Mouse (Mus musculus) kidney, postnatal 4 days (tissue): ENCODE measurements around the gene Srrt.
"Not testable (repeated sequence)": the region's sequence is repeated elsewhere in the genome, so short reads cannot be mapped to it uniquely, and the experiment has no call there.

Source experiments
- DNase-seq, 2 experiments: peaks; one replicate each; pipeline ENCODE4 v3.0.0; 2021; ENCODE audit warnings: mixed read lengths in 2 of 2

Gene Srrt

DNA sequence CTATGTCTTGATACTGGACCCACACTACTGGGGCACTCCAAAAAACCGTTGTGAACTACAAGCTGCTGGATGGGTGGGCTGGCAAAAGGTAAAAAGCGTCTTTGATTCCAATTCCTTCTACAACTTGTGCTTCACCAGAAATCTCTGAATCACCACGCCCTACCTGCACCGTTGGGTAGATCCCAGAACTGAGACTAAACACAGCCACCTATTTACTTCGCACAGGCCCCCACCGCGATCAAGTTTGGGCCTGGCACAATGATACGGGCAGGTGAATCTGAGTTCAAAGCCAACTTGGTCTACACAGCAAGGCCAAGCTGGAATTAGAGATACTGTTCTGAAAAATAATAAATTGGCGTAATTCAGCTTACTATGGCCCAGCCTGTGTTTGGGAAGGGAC, 12.2 kb downstream of the Srrt start:
- DNase-seq, result no peak

DNA sequence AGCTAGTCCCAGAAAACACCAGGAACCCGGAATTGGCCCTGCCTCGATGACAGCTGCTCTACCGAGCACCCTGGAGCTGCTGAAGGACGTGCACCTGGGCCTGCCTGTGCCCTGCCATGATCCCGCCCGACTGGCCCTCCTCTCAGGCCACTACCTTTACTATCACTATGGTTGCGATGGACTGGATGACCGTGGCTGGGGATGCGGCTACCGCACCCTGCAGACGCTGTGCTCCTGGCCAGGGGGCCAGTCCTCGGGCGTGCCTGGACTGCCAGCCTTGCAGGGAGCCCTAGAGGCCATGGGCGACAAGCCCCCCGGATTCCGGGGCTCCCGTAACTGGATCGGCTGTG, 12.8 kb downstream of the Srrt start:
- DNase-seq, result no peak

DNA sequence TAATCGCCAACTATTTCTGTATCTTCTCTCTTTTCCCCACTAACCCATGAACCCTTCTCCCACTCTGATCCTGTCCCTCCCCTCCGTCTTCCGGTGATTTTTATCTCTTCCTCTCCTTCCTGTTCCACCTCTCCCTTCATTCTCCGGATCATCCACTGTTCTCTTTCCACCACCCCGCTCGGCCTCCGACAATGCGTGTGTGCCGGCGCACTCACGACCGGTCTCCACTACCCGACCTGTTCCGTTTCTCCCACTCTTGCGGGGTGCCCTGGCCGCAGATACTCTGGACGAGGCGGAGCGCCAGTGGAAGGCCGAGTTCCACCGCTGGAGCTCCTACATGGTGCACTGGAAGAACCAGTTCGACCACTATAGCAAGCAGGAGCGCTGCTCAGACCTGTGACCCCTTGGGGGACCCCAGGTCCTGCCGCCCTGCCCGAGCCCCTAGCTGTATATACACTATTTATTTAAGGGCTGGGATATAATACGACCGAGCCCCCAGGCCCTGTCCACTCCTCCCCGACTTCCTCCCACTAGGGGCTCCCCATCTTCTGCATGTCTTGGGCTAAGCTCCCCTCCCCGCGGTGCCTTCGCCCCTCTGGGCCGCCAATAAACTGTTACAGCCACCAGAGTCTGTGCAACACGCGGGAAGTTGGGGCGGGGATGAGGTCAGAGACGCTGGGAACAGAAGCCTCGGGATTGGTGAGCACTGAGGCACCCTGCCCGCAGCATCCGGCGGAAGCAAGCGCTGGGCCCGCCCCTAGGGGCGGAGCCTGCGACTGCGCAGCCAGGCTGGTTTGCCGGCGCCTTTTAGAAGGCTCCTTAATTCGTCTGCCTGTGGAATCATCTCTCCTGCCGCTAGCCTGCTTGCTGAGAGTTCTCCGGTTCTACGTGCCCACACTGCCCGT, 13.4 kb downstream of the Srrt start, which contains the start of gene Ufsp1:
Gene Ufsp1 (plus strand): TSS at position 791 of the 905 bp plus-strand sequence.
- peak; percentile 95 to 98 for DNase-seq

DNA sequence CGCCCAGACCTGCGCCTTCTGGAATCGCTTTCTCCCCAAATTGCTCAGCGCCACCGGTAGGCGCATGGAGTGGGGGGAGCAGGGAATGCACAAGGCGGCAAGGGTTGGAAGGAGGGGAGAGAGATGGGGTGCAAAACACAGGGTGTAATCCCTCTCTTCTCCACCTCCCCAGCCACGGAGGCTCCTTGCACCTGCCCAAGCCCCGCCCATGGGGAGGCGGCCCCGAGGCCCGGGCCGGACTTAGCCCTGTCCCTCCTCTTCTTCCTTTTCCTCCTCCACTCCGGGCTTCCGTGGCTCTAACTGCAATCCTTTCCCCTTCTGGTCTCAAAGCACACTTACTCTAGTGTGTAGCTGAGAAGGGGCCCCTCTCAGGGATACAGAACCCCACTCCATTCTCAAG, 14.2 kb downstream of the Srrt start:
- peak; percentile 84 to 91 for DNase-seq

DNA sequence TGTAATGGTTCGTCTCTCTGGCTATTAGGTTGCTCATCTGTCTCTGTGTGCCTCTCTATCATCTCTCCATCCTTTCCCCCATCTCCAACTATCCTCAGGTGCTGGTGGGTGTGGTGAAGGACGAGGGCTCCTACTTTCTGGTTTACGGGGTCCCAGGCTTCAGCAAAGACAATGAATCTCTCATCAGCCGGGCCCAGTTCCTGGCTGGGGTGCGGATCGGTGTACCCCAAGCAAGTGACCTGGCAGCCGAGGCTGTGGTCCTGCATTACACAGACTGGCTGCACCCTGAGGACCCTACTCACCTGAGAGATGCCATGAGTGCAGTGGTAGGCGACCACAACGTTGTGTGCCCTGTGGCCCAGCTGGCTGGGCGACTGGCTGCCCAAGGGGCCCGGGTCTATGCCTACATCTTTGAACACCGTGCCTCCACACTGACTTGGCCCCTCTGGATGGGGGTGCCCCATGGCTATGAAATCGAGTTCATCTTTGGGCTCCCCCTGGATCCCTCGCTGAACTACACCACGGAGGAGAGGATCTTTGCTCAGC, 16.0 kb downstream of the Srrt start:
- no peak for DNase-seq

DNA sequence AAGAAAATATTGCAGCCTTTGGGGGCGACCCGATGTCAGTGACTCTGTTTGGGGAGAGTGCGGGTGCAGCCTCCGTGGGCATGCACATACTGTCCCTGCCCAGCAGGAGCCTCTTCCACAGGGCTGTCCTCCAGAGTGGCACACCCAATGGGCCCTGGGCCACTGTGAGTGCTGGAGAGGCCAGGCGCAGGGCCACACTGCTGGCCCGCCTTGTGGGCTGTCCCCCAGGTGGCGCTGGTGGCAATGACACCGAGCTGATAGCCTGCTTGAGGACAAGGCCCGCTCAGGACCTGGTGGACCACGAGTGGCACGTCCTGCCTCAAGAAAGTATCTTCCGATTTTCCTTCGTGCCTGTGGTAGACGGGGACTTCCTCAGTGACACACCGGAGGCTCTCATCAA, 16.8 kb downstream of the Srrt start:
- DNase-seq, result peak; percentile 80 to 86

DNA sequence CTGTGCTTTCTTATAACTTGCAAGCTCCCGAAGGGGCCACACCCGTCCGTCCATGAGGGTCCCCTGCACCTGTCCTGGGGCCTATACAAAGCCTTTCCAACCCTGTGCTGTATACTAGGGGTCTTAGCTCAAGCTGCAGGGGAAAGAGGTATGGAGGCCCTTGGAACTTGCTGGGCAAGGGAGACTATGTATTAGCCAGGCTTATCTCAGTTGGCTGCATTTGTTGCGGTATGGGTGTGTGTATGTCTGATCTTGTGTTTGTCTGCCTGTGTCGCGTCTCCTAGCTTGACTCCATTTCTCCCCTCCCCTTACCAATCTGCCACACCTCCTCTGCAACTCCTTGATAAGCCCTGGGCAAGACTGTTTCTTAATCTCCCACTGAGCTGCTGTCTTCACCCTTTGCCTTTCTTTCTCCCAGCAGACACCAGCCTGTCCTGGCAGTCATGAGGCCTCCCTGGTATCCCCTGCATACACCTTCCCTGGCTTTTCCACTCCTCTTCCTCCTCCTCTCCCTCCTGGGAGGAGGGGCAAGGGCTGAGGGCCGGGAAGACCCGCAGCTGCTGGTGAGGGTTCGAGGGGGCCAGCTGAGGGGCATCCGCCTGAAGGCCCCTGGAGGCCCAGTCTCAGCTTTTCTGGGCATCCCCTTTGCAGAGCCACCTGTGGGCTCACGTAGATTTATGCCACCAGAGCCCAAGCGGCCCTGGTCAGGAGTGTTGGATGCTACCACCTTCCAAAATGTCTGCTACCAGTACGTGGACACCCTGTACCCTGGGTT, 17.7 kb downstream of the Srrt start:
- DNase-seq, result no peak

DNA sequence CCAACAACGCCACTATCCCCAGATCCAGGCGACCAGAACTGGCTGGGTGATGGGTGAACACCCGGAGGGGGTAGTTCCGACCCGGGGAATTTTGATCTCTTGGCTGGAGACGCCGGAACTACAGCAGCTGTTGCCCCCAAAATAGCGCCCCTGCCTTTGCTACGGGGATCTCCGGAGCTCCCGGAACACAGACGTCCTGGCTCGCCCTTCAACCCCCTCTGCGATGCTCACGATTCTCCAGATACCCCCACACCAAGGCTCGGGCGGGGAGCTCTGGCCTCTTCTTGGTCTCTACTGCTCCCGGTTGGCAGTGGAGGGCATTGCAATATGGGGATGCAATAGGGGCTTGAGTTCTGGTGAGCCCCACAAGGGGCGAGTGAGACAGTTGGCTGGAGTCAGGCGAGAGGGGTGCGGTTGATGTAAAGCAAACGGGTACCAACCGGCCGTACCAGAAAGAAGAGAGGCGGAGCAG, 18.4 kb downstream of the Srrt start:
- DNase-seq, result peak; percentile 65 to 76

DNA sequence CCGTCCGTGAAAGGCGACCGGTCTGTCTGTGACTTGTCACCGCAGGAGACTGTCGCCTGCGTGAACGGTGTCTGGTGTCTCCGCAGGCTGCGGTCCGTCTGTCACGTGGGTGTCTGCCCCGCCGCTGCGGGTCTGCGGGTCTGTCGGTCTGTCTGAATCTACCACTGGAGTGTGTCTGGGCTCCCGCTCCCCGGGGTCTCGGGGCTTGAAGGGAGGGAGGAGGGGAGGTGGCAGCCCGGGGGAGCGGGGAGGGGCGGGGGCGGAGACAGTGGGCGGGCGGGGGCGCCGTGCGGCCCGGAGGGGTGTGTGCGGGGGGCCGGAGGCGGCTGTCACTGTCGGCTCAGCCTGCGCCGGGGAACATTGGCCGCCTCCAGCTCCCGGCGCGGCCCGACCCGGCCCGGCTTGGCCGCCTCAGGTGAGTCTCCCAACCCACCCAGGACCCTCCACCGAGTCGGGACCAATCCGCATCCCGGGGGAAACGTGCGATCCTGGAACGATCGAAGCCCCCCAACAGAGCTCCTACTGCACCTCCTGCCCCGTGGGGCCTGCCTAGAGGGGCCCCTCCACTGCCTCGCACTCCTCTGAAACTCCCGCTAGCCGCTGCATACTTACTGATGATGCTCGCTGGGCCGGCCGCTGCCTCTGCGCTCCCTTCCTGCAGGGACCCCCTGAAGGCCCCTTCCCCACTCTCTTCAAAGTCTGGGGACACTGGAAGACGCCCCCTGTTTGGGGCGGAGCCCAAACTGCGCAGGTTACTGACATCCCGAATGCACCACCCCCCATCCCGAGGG, 19.3 kb downstream of the Srrt start:
- peak; percentile 38 to 48 for DNase-seq

DNA sequence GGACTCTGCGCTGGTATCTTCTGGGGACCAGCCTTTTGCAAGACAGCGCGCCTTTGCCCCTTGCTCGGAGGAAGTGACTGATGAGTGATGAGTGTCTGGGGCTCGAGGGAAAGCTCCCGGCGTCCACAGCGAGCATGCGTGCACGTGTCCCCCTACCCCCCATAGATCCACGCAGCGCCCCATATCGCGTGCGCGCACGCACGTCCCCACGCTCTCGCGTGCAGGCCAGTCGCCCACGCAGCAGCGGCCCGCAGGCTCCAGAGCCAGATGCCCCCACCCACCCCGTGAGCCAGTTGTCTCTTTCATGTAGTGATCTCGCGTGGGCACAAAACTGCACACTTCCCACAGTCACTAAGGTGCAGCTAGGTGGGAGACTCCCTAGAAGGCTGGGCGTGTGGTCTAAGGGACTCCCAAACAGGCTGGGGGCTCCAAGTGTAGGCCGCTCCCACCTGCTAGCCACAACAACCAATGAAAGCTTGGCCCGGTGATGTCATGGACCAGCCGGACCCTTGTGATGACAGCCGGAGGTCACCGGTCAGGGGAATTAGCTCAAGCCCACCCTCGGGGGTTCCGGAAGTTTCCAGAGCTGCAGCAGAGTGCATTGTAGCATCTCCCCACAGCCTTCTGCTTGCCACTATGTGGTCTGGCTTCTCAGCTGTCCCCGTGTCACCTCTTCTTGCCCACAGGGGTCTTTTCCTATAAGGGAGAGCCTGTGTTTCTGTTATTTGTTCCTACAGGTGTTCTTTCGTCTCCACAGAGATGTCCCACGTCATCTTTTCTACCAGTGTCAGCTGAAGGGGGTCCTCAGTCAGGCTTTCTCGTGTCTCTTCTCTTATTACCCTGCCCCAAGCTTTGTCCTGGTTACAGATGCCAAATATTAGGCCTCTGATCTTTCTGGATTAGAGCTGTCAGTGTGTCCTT, 20.2 kb downstream of the Srrt start, which contains the start of gene Ache:
Gene Ache (plus strand): TSS at position 488 of the 921 bp plus-strand sequence.
- DNase-seq, result peak; percentile 37 to 46

DNA sequence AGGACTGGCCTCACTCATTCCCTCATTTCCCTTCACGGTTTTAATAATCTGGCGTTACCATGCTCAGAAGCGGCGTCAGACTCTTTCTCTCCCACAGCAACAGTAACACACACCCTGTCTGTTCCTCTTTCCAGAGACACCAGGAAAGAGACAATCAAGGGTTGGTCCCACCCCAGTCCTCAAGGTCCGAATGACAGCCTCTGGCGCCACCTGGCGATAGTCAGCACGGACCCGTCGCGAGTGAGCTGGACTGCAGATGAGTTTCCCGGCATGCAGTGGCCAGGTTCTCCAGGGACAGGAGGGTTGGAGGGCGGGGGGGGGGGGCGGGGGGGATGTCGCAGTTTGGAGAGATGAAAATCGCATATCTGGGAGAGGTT, 20.8 kb downstream of the Srrt start:
- DNase-seq, result peak; percentile 94 to 95

DNA sequence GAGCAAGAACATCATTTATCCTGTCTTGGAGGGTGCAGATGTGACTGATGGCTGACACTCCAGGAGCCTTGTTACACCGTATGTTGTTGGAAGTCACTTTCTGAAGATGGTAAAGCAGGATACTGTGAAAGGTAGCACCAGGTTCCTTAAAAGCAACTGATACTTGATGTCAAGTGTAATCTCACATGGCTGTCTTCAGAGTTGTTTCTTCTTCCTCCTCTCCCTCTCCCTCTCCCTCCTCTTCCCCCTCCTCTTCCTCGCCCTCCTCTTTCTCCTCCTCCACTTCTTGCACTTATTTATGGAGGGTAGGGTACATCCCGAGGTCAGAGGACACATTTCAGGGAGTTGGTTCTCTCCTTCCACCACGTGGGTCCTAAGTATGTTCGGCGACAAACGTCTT, 21.5 kb downstream of the Srrt start:
- DNase-seq, result no peak

DNA sequence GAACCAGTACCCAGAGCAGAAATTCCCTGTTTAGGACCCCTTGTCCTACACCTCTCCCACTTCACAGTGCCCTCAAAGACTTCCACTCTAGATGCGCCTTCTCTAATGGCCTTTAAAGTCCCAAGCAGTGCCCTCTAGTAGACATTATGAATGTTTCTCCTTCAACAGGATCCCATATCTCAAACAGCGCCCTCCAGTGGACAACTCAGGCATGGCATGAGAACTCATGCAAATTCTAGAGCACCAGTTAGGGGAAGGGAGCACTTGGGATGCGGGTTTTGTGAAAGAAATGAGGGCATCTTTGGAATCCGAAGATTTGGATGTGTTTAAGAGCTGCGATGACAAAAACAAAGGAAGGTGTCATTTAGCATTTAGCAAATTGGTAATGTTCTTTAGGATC, 22.4 kb downstream of the Srrt start:
- DNase-seq, result peak; percentile 72 to 76

DNA sequence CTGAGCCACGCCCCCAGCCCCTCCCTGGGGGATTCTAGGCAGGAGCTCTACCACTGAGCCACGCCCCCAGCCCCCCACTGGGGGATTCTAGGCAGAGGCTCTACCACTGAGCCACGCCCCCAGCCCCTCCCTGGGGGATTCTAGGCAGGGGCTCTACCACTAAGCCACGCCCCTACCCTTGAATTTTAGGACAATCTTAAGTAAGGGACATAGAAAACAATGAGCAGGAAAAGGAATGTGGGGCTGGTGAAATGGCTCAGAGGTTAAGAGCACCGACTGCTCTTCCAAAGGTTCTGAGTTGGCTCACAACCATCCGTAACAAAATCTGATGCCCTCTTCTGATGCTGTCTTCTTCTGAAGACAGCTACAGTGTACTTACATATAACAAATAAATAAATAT, 23.1 kb downstream of the Srrt start:
- DNase-seq, result not testable (repeated sequence)

DNA sequence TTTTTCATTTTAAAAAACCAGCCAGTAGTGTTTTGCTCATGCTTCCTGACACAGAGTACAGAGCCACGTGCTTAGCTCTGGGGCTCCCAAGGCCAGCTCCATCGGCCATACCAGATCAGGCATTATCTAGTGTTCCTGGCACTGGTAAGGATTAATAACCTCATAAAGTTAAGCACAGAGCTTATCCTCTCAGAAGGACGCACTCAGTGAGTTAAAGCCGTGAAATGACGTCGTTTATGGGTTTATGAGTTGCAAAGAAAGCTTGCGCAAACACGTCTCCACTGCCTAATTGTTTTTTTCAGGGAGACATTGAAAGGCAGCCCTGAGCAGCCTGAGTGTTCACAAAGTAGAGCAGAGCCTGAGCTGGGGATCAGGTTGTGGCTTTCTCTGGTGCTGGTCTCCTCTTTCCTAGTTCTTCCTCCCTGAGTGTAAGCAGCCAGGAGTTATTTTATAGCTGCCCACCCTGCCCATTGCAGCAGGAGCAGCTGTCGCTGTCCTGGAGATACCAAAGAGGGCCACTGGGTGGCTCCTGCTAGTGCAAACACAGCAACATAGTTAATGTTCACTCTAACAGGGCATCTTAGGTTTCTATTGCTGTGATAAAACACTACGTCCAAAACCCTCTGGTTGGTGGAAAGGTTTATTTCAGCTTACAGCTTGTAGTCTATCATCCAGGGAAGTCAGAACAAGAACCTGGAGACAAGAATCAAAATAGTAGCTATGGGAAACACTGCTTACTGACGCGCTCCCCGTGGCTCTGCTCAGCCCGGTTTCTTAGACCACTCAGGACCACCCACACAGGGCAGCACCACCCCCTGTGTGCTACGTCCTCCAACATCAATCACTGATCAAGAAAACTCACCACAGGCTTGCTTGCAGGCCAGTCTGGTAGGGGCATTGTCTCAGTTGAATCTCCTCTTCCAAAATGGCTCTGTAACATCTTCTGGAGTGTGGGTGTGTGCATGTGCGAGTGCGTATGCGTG, 29.8 kb downstream of the Srrt start:
- peak; percentile 69 to 76 for DNase-seq

DNA sequence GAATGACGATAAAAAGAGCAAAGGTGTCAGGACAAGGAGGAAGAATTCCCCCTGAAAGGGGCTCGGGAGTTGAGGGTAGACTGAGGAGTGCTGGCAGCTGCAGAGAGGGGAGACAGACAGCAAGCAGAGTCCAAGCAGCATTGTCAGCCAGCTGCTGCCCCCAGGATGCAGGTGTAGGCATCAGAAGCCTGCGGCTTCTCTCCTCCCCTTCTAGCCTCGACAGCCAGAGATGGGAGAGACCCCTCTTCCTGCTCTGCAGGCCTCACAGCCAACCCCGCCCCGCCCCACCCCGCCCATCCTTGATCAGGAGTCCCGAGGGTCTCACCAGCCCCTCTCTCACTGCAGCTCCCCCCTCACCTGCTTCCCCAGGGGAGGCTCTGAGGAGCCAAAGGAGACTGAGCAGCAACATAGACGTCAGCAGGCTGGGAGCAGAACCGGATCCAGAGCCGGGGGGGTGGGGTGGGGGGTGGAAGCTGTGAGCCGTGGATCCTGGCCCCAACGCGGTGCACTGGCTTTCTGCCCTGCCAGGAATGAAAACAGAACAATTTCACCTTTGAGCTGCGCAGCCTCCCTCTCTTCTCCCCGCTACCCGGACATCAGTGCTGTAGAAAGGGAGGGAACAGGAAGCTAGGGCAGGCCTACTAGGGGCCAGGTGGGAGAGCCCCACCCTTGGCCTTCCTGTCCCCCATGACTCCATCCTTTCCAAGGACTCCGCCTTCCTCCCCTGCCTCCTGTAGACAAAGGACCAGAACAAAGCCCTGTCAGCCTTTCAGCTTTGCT, 39.2 kb downstream of the Srrt start:
- DNase-seq, result peak in 1 of 2 experiments; percentile 51

DNA sequence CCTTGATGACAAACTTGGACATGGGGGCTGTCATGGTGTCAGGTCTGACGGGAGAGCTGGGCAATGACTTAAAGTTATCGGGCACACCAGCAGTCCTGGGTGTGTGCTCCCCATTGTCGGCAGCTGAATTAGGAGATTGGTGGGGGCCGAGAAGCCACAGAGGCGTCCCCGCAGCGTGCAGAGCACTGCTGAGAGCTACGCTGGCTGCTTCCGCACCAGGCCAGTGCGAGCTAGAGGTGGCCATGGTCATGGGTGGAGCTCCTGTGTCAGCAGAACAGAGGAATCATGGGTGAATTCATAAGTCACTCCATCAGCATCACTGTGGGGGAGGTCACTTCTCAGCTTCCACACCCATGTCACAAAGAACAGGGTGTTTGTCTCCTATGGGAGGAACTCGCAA, 42.7 kb downstream of the Srrt start:
- DNase-seq, result no peak

DNA sequence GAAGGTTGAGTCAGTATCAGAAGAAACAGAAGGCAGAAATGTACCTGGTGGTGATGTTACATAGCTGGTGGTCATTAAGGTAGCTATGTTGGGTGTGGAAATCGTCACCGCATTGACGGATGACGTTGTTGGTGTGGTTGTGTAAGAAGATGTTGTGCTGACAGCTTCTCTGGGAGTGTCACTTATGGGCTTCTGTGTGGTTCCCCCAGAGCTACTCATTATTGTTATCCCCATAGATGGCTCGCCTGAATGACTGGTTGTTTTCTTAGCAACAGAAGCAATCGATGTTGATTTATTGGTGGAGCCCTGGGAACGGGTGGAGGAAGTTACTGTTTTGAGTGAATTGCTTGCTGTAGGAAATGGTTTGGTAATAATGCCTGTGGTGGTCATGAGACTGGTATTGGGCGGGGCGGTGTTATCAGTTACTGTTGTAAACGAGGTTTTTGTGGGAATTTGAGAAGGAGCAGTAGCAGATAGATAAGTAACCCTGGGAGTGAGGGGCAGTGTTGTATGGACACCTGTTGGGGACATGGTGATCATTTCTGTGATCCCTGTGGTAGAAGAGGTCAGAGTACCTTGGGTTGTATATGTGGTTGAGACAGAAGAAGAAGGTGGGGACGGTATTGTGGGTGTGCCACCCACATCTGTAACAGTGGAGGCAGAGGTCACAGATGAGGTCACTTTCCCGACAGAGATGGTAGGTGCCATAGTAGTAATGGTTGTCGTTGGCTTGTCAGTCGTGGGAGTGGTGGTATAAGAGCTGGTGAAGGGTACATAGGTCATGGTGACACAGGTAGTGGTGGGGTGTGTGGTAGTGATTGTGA, 43.4 kb downstream of the Srrt start:
- no peak for DNase-seq
